Mouse (Mus musculus) liver, adult 2 months (tissue): Measurements from ENCODE around the gene Patz1. TPM values are rescaled to one million over a fixed set of nuclear protein-coding genes. Genes with fewer than 3 reads are reported as not detected.

ENCODE experiments used
- DNase-seq: peaks from one replicate; pipeline ENCODE4 v3.0.0-alpha.2; 2011; ENCODE audit warnings: low read depth, low spot score; ENCODE audit errors: extremely low read depth
- H3K27ac ChIP-seq: fragments of 200-500 bp; replicated peaks from 2 replicates; pipeline ENCODE4 v1.5.1; 2012; ENCODE audit warnings: low read depth, mild to moderate bottlenecking, control low read depth, inconsistent platforms, low read length; ENCODE audit not compliant: insufficient read depth
- H3K27me3 ChIP-seq: fragments of 200-500 bp; 2 replicates; pipeline ENCODE4 v1.6.1; 2012; ENCODE audit warnings: mild to moderate bottlenecking, moderate library complexity, low read length, inconsistent platforms; ENCODE audit not compliant: control insufficient read depth, insufficient read depth
- H3K36me3 ChIP-seq: fragments of 200-500 bp; 2 replicates; pipeline ENCODE4 v1.6.1; 2012; ENCODE audit warnings: low read length, inconsistent platforms; ENCODE audit not compliant: control insufficient read depth, insufficient read depth
- H3K4me1 ChIP-seq: fragments of 200-500 bp; 2 replicates; pipeline ENCODE4 v1.6.1; 2011; ENCODE audit warnings: low read length; ENCODE audit not compliant: control insufficient read depth, insufficient read depth
- H3K4me3 ChIP-seq: fragments of 200-500 bp; 2 replicates; pipeline ENCODE4 v1.5.1; 2011; ENCODE audit warnings: low read depth, mild to moderate bottlenecking, control low read depth, low read length, moderate library complexity; ENCODE audit not compliant: insufficient read depth
- H3K79me2 ChIP-seq: fragments of 200-500 bp; 2 replicates; pipeline ENCODE4 v1.6.1; 2012; ENCODE audit warnings: inconsistent platforms, mild to moderate bottlenecking, low read length, moderate library complexity; ENCODE audit not compliant: control insufficient read depth, insufficient read depth
- H3K9ac ChIP-seq: fragments of 200-500 bp; 2 replicates; pipeline ENCODE4 v1.6.1; 2012; ENCODE audit warnings: low read depth, mild to moderate bottlenecking, control low read depth, inconsistent platforms, low read length
- CTCF ChIP-seq: fragments of 200-500 bp; IDR thresholded peaks from 2 replicates; pipeline ENCODE4 v1.5.1; 2011; ENCODE audit warnings: low read depth, low read length, control low read depth
- POLR2A ChIP-seq: fragments of 200-500 bp; IDR thresholded peaks from 2 replicates; pipeline ENCODE4 v1.6.1; 2011; ENCODE audit warnings: low read length, control low read depth; ENCODE audit not compliant: insufficient read depth; ENCODE audit errors: extremely low read depth
- WGBS: fragments of 180-500 bp; shearing (Covaris S2); methylation state at CpG from one replicate; pipeline ENCODE4 v1.1.7; 2018; 5-methylcytosine and 5-hydroxymethylcytosine counted together
- polyA plus RNA-seq: library from polyadenylated mRNA; depleted of rRNA; stranded (reverse); fragments of >200 nt; gene quantifications from 2 replicates; pipeline ENCODE4 v1.2.3, GENCODE M21; 2012
- total RNA-seq: library from RNA; depleted of rRNA; stranded (reverse); fragments of >200 nt; gene quantifications from 2 replicates; pipeline ENCODE4 v1.2.3, GENCODE M21; 2014

Gene Patz1
- total and polyA plus RNA-seq, 2 experiments, result 4.2 to 6.0 TPM

GRCm38 (mm10) chr11:3337173-3337955 is 48.7 kb downstream of the Patz1 start:
- no peaks in the 10 kb centered on the region for H3K79me2 ChIP-seq
- H3K4me1 ChIP-seq, result no peaks in the 10 kb centered on the region
- no peak overlapping the region for H3K4me3 ChIP-seq
- H3K27ac ChIP-seq, result no peak overlapping the region
- no peaks in the 10 kb centered on the region for H3K36me3 ChIP-seq
- no peak for TF ChIP-seq CTCF
- TF ChIP-seq POLR2A, result no peak
- no peak for DNase-seq
- no peaks in the 10 kb centered on the region; the same call in 1 of the 2 replicates for H3K27me3 ChIP-seq
- no peak overlapping the region for H3K9ac ChIP-seq
- 57% methylated on average over 12 of the region's 12 CpGs for WGBS

GRCm38 (mm10) chr11:3337961-3338360 is 49.3 kb downstream of the Patz1 start:
- H3K36me3 ChIP-seq, result no peaks in the 10 kb centered on the region
- no peak overlapping the region for H3K27ac ChIP-seq
- no peak for DNase-seq
- 76% methylated on average over 5 of the region's 5 CpGs for WGBS
- no peak for TF ChIP-seq CTCF
- no peak for TF ChIP-seq POLR2A
- no peaks in the 10 kb centered on the region for H3K27me3 ChIP-seq
- no peaks in the 10 kb centered on the region for H3K79me2 ChIP-seq
- no peaks in the 10 kb centered on the region for H3K4me1 ChIP-seq
- H3K4me3 ChIP-seq, result no peak overlapping the region
- no peak overlapping the region for H3K9ac ChIP-seq

- no peaks in the 10 kb centered on the region for H3K36me3 ChIP-seq
- no peaks in the 10 kb centered on the region for H3K4me1 ChIP-seq
- no peak overlapping the region for H3K27ac ChIP-seq
- no peak for DNase-seq
- WGBS, result 88% methylated on average over 5 of the region's 5 CpGs
- no peak overlapping the region for H3K9ac ChIP-seq
- no peak overlapping the region for H3K4me3 ChIP-seq
- H3K27me3 ChIP-seq, result no peaks in the 10 kb centered on the region
- no peaks in the 10 kb centered on the region for H3K79me2 ChIP-seq
- no peak for TF ChIP-seq POLR2A
- TF ChIP-seq CTCF, result no peak
These were observed 52.8 kb downstream of the Patz1 start for GRCm38 (mm10) chr11:3341476-3341875.

- no peak for DNase-seq
- Histone ChIP-seq H3K27me3 (no peaks in the 10 kb centered on the region), H3K27ac (no peak overlapping the region), H3K4me3 (no peak overlapping the region), H3K79me2 (no peaks in the 10 kb centered on the region), H3K36me3 (no peaks in the 10 kb centered on the region), H3K4me1 (no peaks in the 10 kb centered on the region), H3K9ac (no peak overlapping the region)
- TF ChIP-seq POLR2A (no peak), CTCF (no peak)
- 92% methylated on average over 3 of the region's 3 CpGs for WGBS
These were observed 56.2 kb downstream of the Patz1 start for GRCm38 (mm10) chr11:3344916-3345315.

- no peak overlapping the region for H3K4me3 ChIP-seq
- no peaks in the 10 kb centered on the region for H3K36me3 ChIP-seq
- TF ChIP-seq POLR2A (no peak), CTCF (no peak)
- H3K4me1 ChIP-seq, result no peaks in the 10 kb centered on the region
- 89% methylated on average over 7 of the region's 7 CpGs for WGBS
- H3K79me2 ChIP-seq, result no peaks in the 10 kb centered on the region
- no peak overlapping the region for H3K9ac ChIP-seq
- H3K27me3 ChIP-seq, result no peaks in the 10 kb centered on the region
- H3K27ac ChIP-seq, result no peak overlapping the region
- no peak for DNase-seq
These were observed 57.7 kb downstream of the Patz1 start for GRCm38 (mm10) chr11:3346351-3346750.

GRCm38 (mm10) chr11:3347091-3347834 is 58.6 kb downstream of the Patz1 start:
- TF ChIP-seq CTCF, result peak; percentile 82
- no peak for TF ChIP-seq POLR2A
- Histone ChIP-seq H3K9ac (no peak overlapping the region), H3K27me3 (no peaks in the 10 kb centered on the region), H3K79me2 (no peaks in the 10 kb centered on the region), H3K4me1 (no peaks in the 10 kb centered on the region), H3K27ac (no peak overlapping the region), H3K4me3 (no peak overlapping the region), H3K36me3 (peaks cover 2% of the 10 kb centered on the region; the same call in 1 of the 2 replicates)
- WGBS, result 71% methylated on average over 12 of the region's 12 CpGs
- peak; percentile 60 for DNase-seq
